Mouse (Mus musculus): ENCODE measurements at regions not wholly inside any gene's neighbourhood (a gene's known extent, or its start where the extent isn't known, plus 50 kb on each side); places are given as distances from the start of the nearest gene placed in this dataset.

GRCm38 (mm10) chr1:124718065-124718464, 672.7 kb upstream of the Dpp10 start:
- peak; percentile 85 for ATAC-seq (replicated peaks; ENCODE audit: poor library complexity)

DNA sequence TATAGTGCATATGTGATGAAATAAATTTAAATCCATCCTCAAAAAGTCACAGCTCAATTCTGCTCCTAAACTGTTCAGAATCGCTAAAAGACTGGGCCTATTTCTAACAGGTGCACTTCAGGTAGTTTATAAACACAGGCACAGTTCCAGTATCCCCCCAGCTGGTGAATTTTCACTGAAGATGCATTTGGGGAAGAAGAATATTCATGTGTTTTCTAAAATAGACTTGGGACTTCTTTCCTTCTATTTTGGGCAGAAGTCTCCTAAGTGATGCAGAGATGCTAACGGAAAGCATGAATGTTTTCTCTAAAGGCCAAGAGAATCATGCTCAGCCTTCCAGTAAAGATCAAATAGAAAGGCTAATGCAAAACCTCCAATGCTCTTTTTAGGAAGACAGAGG, 660.9 kb upstream of the Dpp10 start:
- no peak for ATAC-seq (replicated peaks; ENCODE audit: poor library complexity)

DNA sequence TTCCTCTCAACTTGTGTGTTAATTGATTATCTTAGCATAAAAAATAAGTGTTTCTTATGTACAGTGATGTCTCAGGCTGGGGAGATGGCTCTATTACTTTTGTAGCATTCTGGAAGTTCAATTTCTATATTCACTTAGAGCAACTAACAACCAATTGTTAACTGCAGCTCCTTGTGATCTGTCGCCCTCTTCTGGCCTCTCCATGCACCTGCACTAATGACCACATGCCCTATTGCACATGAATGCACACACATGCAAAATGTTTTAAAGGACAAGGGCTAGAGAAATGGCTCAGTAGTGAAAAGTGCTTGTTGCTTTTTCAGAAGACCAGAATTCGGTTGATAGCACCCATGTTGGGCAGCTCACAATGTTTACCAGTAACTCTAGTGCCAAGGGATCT, 629.1 kb upstream of the Dpp10 start:
- ATAC-seq (replicated peaks; ENCODE audit: poor library complexity) = peak; percentile 74

- no peak for ATAC-seq (replicated peaks; ENCODE audit: poor library complexity)
Observed at GRCm38 (mm10) chr1:124652872-124653271, 607.5 kb upstream of the Dpp10 start.

DNA sequence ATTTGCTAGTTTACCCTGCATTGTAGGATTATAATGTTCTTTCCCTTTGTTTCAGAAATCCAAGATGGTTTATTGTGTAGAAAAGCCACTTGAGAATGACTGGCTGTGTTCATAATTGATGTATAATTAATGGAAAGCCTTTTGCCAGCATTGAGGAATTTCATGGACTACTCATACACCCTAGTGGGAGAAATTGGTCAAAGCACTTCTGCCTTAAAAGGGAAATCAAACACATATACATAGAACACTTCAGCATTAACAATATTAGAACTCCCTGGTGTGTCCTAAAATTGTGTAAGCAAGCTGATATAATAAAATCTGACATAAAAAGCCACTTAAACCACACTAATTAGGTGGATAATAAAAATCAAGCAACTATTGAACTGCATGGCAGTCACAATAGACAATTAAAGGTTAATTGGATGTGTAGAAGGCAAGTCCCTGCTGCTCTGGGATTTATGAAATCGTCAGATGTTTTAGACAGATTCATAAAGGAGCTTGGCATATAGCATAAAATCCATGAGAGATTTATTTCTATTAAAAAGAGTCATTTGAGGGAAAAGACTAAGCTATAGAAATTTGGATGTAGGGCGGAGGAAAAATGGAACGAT, 607.0 kb upstream of the Dpp10 start:
- ATAC-seq (replicated peaks; ENCODE audit: poor library complexity) = no peak

DNA sequence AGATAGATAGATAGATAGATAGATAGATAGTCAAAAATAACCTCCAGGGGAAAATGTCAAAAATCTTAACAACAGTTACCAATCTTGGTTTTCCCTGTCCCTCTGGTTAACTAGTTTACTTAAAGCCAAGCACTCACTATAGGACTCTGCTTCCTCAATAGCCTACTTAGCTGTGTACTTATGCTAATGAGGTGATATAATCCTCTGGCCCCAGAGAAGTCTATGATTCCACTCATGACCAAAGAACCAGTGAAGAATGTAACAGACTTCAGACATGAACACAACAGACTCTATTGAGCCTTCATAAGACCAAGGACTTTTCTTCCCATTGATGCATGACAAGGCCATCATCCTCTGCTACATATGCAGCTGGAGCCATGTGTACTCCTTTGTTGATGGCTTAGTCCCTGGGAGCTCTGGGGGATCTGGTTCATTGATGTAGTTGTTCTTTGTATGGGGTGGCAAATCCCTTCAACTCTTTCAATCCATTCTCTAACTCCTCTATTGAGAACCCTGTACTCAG, 589.9 kb upstream of the Dpp10 start:
- no peak for ATAC-seq (replicated peaks; ENCODE audit: poor library complexity)

DNA sequence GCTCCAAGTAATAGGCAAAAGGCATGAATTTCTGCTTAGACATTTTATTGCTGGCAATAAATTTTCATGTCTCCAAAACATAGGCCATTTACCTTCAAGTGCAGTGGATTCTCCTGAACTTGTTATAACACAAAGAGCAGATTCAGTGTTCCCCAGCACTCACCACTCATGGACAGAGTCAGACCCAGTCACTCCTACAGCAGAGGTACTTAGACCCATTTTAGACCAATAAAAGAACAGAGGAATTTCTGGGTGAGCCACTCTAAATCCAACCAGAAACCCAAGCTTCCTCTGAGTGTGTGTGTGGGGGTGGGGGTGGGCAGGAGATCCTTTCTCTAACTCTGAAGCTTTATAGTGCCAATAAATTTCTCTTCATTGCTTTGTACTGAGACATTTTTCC, 584.7 kb upstream of the Dpp10 start:
- no peak for ATAC-seq (replicated peaks; ENCODE audit: poor library complexity)

DNA sequence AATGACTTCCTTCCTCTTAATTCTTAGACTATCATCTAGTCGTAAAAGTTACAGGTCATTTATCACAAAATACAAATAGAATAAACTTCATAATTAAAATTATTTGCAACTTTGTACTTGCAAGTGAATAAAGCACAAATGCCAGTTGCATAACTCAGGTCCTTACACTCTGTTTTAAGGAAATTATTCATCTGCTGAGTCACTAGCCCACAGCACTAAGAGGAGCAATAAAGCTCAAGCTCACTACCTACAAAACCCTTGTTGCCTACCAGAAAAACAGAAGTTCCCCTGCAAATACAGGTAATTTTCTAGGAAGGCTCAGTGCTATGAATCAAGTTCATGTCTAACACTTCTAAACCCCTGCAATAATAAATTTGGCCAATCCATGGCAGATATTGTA, 539.3 kb upstream of the Dpp10 start:
- ATAC-seq (replicated peaks; ENCODE audit: poor library complexity) = no peak
